Mouse (Mus musculus): ENCODE measurements at regions not wholly inside any gene's neighbourhood (a gene's known extent, or its start where the extent isn't known, plus 50 kb on each side); places are given as distances from the start of the nearest gene placed in this dataset.

DNA sequence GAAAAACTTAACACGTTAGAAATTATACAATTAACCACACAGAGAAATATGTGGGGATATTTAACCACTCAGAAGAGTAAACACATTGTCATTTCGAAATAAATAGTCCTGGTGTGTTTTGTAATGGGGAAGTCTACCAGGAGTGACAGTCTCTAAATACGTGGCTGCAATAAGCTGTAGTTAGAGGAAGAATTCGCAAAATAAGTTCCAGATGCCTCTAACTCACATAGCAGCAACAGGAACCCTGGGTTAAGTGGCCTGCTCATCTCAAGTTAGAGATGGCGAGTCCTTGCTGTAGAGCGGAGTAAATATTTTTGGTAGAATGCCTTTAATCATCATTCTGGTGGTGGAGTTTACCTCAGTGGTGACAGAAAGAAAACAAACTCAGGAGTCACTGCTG is 430.2 kb downstream of the Zfp704 start:
- TF ChIP-seq EP300 (IDR thresholded peaks at IDR 0.05; ENCODE audit: insufficient read depth, low read depth, low read length) (no peak), POLR2A (IDR thresholded peaks at IDR 0.05; ENCODE audit: insufficient read depth, low read length) (no peak)

Data from ES-Bruce4 (cell line).